Mouse (Mus musculus): ENCODE measurements around the gene Bloc1s2.
"Not testable (repeated sequence)": the region's sequence is repeated elsewhere in the genome, so short reads cannot be mapped to it uniquely, and the experiment has no call there.

Bloc1s2 gene

DNA sequence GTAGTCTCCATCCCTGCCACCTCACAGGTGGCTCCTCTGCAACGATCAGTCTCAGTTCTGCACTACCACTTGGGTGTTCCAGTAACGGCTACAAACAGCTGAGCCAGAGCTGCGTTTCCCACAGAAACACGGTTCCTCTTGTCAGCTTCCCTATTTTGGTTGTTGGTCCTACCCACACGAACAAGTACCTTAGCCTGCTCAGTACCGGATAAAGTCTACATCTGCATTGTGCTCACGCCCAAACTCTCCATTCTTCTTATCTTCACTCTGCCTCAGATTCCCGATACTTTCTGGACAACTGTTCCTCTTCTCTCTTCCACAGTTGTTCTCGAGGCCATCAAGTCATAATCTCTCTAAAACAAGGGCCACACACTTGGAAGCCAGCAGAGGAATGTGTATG is 1.9 kb downstream of the Bloc1s2 start:
- POLR2A ChIA-PET, result interaction anchor here in 2 of 4 experiments (0.6 to 1.3 kb wide), 3 partner anchors 8 to 271 kb away, joined by 3 to 4 read pairs (median 4); no protein-coding TSS in a partner anchor
- CTCF ChIA-PET, result no interaction called here

DNA sequence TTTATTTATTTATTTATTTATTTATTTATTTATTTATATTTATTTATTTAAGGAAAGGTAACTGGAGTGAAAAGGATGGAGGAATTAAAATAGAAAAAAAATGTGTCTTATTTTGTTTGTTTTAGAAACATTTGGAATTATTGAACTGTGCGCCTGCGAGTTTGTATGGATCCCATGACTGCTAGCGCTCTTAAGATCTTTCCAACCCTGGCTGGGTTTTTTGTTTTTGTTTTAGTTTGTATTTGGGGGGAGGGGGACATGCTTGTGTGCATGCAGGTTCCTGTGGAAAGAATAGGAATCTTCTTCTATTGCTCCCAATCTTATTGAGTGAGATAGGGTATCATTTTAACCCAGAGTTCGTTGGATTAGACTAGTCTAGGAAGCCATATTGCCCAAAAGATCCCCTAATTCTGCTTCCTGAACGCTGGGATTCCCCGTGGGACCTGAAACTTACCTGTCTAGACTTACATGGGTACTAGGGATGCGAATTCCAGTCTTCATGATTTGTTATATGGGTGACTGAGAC is 10.2 kb downstream of the Bloc1s2 start:
- CTCF ChIA-PET, result interaction anchor here in 2 of 4 experiments (0.6 to 1.3 kb wide), 2 partner anchors 24 to 1089 kb away, joined by 3 read pairs; no protein-coding TSS in a partner anchor
- POLR2A ChIA-PET, result interaction anchor here in 3 of 4 experiments (0.6 to 1.8 kb wide), 19 partner anchors 9 to 461 kb away, joined by 3 to 12 read pairs (median 3); partner anchors contain the start of genes Chuk (in 3 of the 3), Bloc1s2 (in 2 of the 3) and Slc25a28 (in 1 of the 3)

DNA sequence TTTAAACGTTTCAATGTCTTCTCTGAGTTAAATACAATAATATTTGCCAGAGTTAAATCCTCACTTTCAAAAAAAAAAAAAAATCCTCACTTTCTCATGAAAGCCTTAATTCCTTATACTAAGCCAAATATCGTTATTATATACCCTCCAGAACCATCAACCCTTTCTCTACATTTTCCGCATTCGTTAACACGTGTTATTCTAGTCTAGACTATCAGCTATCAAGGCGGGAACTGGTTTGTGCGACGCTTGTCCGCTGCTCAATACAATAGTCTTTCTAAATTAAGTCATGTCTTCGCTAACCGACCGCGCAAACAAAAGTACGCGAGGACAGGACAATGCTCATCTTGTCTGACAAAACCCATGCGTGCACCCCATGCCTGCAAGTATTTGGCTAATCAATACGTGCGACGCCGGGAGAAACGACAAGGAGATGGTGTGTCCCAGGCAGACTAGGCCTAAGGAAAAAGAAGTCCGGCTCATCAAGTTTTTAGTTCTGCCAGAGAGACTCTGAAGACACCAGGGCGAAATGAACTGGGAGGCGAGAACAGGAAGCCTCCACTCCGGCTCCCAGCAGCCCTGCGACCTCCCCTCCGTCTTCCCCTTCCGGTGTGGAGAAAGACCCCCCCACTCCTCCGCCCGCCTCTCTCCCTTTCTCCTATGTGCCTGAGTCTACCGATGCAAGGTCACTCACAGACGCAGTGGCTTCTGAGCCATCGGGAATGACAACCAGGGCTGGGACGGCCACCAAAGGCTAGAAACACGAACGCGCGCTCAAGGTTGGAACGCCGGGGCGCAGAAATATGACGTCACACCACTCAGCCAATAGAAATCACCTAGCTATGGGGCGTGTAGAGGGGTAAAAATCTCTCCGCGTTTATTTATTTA is 10.9 kb downstream of the Bloc1s2 start, which contains the start of gene Cwf19l1:
Gene Cwf19l1, minus strand, starts transcription at position 805 of the 888 bp plus-strand sequence.
- CTCF ChIA-PET, result interaction anchor here in 2 of 4 experiments (0.6 to 1.3 kb wide), 2 partner anchors 24 to 1090 kb away, joined by 3 read pairs; no protein-coding TSS in a partner anchor
- POLR2A ChIA-PET, result interaction anchor here in 3 of 4 experiments (0.6 to 1.8 kb wide), 19 partner anchors 9 to 460 kb away, joined by 3 to 12 read pairs (median 3); partner anchors contain the start of genes Chuk (in 3 of the 3), Bloc1s2 (in 2 of the 3) and Slc25a28 (in 1 of the 3)

DNA sequence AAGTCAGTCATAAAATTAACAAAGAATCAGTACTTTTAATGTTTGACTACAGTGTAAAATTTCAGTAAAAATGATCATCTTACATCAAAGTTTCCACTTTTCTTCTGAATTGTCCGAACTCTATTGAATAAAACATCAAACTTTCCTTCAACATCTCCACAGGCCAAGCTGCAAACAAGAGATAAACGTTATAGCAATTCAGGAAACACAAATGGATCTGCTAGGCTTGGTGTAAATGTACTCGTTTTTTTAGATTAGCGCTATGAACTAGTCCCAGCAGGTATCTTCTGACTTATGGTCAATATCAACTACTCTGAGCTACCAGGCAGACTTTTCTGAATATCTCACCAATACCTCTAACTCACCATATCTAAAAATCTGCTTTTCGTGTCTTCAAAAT is 13.3 kb downstream of the Bloc1s2 start:
- CTCF ChIA-PET, result no interaction called here
- POLR2A ChIA-PET, result interaction anchor here in 1 of 4 experiments (0.9 kb wide), 1 partner anchor 19 kb away, joined by 3 read pairs; no protein-coding TSS in a partner anchor

- POLR2A ChIA-PET, result interaction anchor here in 1 of 4 experiments (0.8 to 1.5 kb wide), 5 partner anchors 10 to 21 kb away, joined by 3 to 7 read pairs (median 3); partner anchors contain the start of gene Chuk
- CTCF ChIA-PET, result no interaction called here
These were observed 17.7 kb downstream of the Bloc1s2 start for GRCm38 (mm10) chr19:44128560-44128959.

DNA sequence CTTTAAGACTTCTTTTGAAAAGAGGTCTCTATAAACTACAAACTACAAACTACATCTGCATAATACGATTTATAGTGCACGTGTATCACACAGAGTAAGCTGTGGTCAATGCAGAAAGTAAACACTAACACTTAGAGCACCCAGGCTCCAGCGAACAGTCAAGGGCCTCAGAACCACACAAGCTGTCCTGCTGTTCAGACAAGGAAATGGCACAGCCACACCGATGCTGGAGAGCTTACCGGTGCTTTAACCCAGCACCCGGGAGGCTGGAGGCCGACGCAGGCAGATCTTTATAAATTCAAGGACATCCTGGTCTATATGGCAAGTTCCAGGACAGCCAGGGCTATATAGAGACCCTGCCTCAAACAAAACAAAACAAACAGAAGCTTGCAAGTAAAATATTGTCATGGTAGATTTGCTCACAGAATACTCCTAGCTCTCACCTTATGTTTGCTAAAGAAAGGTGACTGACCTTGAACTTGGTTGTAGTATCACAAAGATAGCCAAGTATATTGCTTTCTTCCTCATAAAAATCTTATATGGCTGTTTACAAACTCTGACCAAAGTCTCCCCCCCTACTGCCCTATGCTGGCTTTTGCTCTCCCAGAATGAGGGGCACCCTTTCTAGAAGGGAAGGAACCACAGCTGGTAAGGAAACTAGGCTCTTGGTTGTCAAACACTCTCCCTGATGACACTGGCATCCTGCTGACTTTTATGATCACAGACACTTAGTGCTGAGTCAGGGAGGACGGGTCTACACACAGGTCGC is 18.3 kb downstream of the Bloc1s2 start:
- ChIA-PET CTCF (no interaction called here), POLR2A (interaction anchor here in 1 of 4 experiments (0.8 to 1.5 kb wide), 5 partner anchors 10 to 40 kb away, joined by 3 to 10 read pairs (median 3); partner anchors contain the start of gene Chuk)

GRCm38 (mm10) chr19:44121137-44121536 is 25.1 kb downstream of the Bloc1s2 start:
- ChIA-PET POLR2A (interaction anchor here in 1 of 4 experiments (0.6 to 2.4 kb wide), 3 partner anchors 14 to 1883 kb away, joined by 3 to 10 read pairs (median 3); partner anchors contain the start of gene Chuk), CTCF (no interaction called here)

GRCm38 (mm10) chr19:44120686-44121085 is 25.6 kb downstream of the Bloc1s2 start:
- POLR2A ChIA-PET, result interaction anchor here in 2 of 4 experiments (0.6 to 1.6 kb wide), 4 partner anchors 11 to 1883 kb away, joined by 3 to 5 read pairs (median 4); partner anchors contain the start of gene Chuk (in 1 of the 2)
- CTCF ChIA-PET, result not testable (repeated sequence)

- ChIA-PET POLR2A (interaction anchor here in 2 of 4 experiments (0.8 to 2.1 kb wide), 7 partner anchors 10 to 197 kb away, joined by 3 to 8 read pairs (median 3); partner anchors contain the start of genes Chuk (in 2 of the 2) and Cwf19l1 (in 1 of the 2)), CTCF (no interaction called here)
These were observed 28.5 kb downstream of the Bloc1s2 start for GRCm38 (mm10) chr19:44117793-44118192.

GRCm38 (mm10) chr19:44111706-44112105 is 34.5 kb downstream of the Bloc1s2 start:
- CTCF ChIA-PET, result interaction anchor here in 3 of 4 experiments (0.6 to 1.3 kb wide), 4 partner anchors 24 to 273 kb away, joined by 3 read pairs; partner anchors contain the start of gene Cwf19l1 (in 1 of the 3)
- POLR2A ChIA-PET, result interaction anchor here in 3 of 4 experiments (0.5 to 2.4 kb wide), 8 partner anchors 8 to 465 kb away, joined by 3 to 10 read pairs (median 3); no protein-coding TSS in a partner anchor

GRCm38 (mm10) chr19:44110356-44110755 is 35.9 kb downstream of the Bloc1s2 start:
- ChIA-PET POLR2A (interaction anchor here in 3 of 4 experiments (0.5 to 1.3 kb wide), 6 partner anchors 9 to 276 kb away, joined by 3 to 5 read pairs (median 3); partner anchors contain the start of gene Cwf19l1 (in 1 of the 3)), CTCF (no interaction called here)

- CTCF ChIA-PET, result interaction anchor here in 2 of 4 experiments (0.5 to 1.0 kb wide), 3 partner anchors 41 to 378 kb away, joined by 3 to 4 read pairs (median 3); no protein-coding TSS in a partner anchor
These were observed 37.2 kb downstream of the Bloc1s2 start for GRCm38 (mm10) chr19:44108996-44109395.

GRCm38 (mm10) chr19:44107661-44108521 is 38.4 kb downstream of the Bloc1s2 start:
- ChIA-PET POLR2A (interaction anchor here in 3 of 4 experiments (0.7 to 2.0 kb wide), 38 partner anchors 9 to 799 kb away, joined by 3 to 12 read pairs (median 4); partner anchors contain the start of genes Bloc1s2 (in 2 of the 3), Cpn1 (in 1 of the 3), Cwf19l1 (in 1 of the 3) and Slc25a28 (in 1 of the 3)), CTCF (interaction anchor here in 1 of 4 experiments (1.6 kb wide), 1 partner anchor 148 kb away, joined by 4 read pairs; no protein-coding TSS in a partner anchor)

More at GRCm38 (mm10) chr19:44108996-44109395, 37.2 kb downstream of the Bloc1s2 start:
- POLR2A ChIA-PET, result interaction anchor here in 3 of 4 experiments (0.8 to 1.4 kb wide), 4 partner anchors 11 to 279 kb away, joined by 3 to 5 read pairs (median 4); partner anchors contain the start of gene Cwf19l1 (in 1 of the 3)

DNA sequence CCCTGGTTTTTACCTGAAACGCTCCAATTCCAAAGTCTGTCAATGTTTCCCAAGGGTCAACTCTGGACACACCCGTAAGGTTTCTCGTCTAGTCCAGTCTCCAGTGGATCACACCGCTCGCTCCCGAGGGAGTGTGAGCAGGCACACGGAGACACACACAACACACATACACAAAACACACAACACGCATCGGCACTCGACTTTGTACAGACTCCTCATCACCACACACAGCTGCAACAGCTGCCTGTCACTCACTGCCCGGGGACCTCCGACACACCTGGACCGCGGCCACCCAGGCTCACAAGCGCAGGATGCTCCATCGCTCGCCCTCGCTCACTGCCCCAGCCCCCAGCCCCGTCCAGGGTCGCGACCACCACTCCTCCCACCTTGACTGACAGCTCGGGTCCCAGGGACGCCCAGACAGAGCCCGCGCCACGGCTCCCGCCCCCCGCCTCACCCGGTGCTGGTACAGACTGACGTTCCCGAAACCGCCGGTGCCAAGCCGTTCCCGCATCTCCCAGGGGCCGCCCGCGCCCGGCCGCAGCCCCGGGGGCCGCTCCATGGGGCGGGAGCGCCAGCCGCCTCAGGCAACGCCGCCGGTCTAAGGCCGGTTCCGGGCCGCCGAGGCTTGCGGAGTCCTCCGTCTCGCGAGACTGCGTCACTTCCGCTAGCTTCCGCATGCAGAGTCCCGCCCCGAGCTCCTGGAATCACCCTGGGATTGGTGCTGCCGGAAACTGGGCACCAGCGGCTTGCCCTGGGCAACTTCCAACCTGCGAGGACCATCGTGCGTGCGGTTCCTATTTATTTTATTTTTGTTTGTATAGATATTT is 39.2 kb downstream of the Bloc1s2 start, which contains the start of gene Chuk:
Gene Chuk, minus strand, starts transcription at position 650 of the 830 bp plus-strand sequence.
- CTCF ChIA-PET, result interaction anchor here in 2 of 4 experiments (0.6 to 1.6 kb wide), 2 partner anchors 147 to 192 kb away, joined by 3 to 4 read pairs; no protein-coding TSS in a partner anchor
- POLR2A ChIA-PET, result interaction anchor here in 3 of 4 experiments (0.6 to 2.0 kb wide), 43 partner anchors 8 to 800 kb away, joined by 3 to 12 read pairs (median 4); partner anchors contain the start of genes Bloc1s2 (in 2 of the 3), Cwf19l1 (in 2 of the 3), Cpn1 (in 1 of the 3) and Slc25a28 (in 1 of the 3)

GRCm38 (mm10) chr19:44104393-44104792 is 41.9 kb downstream of the Bloc1s2 start:
- POLR2A ChIA-PET, result interaction anchor here in 2 of 4 experiments (0.9 to 2.1 kb wide), 2 partner anchors 9 to 13 kb away, joined by 3 to 7 read pairs; no protein-coding TSS in a partner anchor
- CTCF ChIA-PET, result no interaction called here
